Mouse (Mus musculus) liver, embryonic 15.5 days (tissue): ENCODE measurements around the gene Mettl7a3. TPM values are rescaled to one million over a fixed set of nuclear protein-coding genes. Genes with fewer than 3 reads are reported as not detected.
"Not testable (repeated sequence)": the region's sequence is repeated elsewhere in the genome, so short reads cannot be mapped to it uniquely, and the experiment has no call there.

Source experiments
- ATAC-seq: fragments of 200-750 bp; cut with Nextera tagmentation; 2 replicates; pipeline ENCODE4 v1.8.0; 2017; ENCODE audit warnings: moderate number of reproducible peaks, mild to moderate bottlenecking, moderate library complexity; ENCODE audit not compliant: insufficient read depth
- H3K27ac ChIP-seq: fragments of 300-500 bp; sonication (generic); replicated peaks from 2 replicates; pipeline ENCODE4 v1.5.1; 2015; ENCODE audit warnings: mild to moderate bottlenecking, inconsistent platforms
- H3K27me3 ChIP-seq: fragments of 300-500 bp; sonication (generic); 2 replicates; pipeline ENCODE4 v1.6.1; 2015; ENCODE audit warnings: mild to moderate bottlenecking, inconsistent platforms
- H3K36me3 ChIP-seq: fragments of 300-500 bp; sonication (generic); replicated peaks from 2 replicates; pipeline ENCODE4 v1.6.1; 2015; ENCODE audit warnings: moderate library complexity, mild to moderate bottlenecking, inconsistent platforms
- H3K4me1 ChIP-seq: fragments of 300-500 bp; sonication (generic); replicated peaks from 2 replicates; pipeline ENCODE4 v1.6.1; 2015; ENCODE audit warnings: inconsistent platforms
- H3K4me2 ChIP-seq: fragments of 300-500 bp; sonication (generic); 2 replicates; pipeline ENCODE4 v1.6.1; 2015; ENCODE audit warnings: moderate library complexity, mild to moderate bottlenecking, inconsistent platforms
- H3K4me3 ChIP-seq: fragments of 300-500 bp; sonication (generic); replicated peaks from 2 replicates; pipeline ENCODE4 v1.5.1; 2015; ENCODE audit warnings: mild to moderate bottlenecking, inconsistent platforms
- H3K9ac ChIP-seq: fragments of 300-500 bp; sonication (generic); 2 replicates; pipeline ENCODE4 v1.6.1; 2015; ENCODE audit warnings: moderate library complexity, mild to moderate bottlenecking, inconsistent platforms
- H3K9me3 ChIP-seq: fragments of 300-500 bp; sonication (generic); replicated peaks from 2 replicates; pipeline ENCODE4 v1.6.1; 2016; ENCODE audit warnings: inconsistent platforms
- WGBS: fragments of 180-500 bp; shearing (Covaris S2); methylation state at CpG from one replicate; pipeline ENCODE4 v1.1.7; 2015; ENCODE audit warnings: mixed read lengths; ENCODE audit not compliant: insufficient replicate concordance; 5-methylcytosine and 5-hydroxymethylcytosine counted together
- polyA plus RNA-seq: library from polyadenylated mRNA; unstranded; fragments of >200 nt; fragmentation: Nextera tagmentation; extraction: Ambion mirVana; gene quantifications from 2 replicates; pipeline ENCODE4 v1.2.1, GENCODE M21; 2015

Mettl7a3 gene
- polyA plus RNA-seq, 1 experiment from 2014 or later = not detected

DNA sequence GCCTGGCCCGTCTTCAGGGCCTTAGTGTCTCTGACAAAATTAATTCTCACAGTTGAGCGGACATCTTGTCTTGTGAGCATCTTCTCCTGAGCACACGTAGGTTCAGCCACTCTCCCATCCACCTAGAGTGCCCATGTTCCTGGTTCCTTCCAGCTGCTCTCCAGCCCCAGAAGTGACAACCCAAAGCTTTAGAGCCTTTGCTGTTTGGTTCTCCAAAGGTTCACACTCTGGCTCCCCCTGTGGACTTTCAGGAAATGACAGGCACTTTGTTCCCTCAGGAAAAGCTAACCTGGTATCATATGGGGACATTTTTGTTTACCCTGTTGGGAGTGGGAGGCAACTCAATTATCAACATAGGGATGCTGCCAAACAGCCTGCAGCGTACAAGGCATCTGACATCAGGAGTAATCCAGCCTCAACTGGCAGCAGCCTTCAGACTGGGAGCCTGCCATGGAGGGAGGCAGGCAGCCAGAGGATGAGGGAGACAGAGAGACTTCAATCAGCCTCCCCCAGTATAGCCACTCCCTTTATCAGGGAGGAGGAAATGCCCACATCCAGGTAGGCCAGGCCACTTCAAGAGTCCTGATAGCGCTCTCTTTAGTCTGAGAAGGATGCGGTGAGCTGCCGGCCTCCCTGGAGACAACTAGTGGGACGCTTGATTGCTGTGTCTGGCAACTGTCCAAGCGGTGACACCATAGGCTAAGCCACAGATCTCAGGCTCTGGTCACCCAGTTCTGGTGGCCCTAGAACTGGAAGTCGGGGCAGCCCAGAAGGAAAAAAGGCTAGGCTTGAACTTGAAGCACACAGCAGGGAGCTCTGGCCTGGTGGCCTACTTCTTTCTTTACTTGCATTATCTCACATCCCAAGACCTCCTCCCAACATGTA, 2.4 kb upstream of the Mettl7a3 start:
- H3K36me3 ChIP-seq, H3K9me3 ChIP-seq, H3K4me1 ChIP-seq, H3K4me2 ChIP-seq, H3K27me3 ChIP-seq, H3K4me3 ChIP-seq, ATAC-seq, H3K9ac ChIP-seq, H3K27ac ChIP-seq: not testable (repeated sequence)
- WGBS = 43% methylated on average over 3 of the region's 10 CpGs

DNA sequence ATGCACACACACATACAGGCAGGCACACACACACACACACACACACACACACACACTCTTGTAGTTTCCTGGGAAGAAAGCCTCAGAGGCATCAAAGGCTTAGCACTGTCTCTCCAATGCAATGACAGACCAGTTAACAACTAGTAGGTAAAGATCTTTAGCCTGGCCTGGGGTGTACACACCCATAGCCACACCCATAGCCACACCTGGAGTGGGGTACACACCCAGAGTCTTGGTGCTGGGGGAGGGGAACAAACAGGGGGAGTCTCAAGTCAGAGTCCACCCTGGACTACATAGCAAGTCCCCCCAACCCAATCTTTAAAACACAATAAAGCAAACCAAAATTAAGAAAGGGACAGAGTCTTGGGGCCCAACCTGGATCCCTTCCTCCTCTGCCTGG, 2.6 kb downstream of the Mettl7a3 start:
- not testable (repeated sequence) for H3K4me2 ChIP-seq, H3K27me3 ChIP-seq, H3K4me3 ChIP-seq, H3K9me3 ChIP-seq, H3K4me1 ChIP-seq, H3K9ac ChIP-seq, H3K36me3 ChIP-seq, H3K27ac ChIP-seq
- peak; percentile 65 for ATAC-seq

- not testable (repeated sequence) for H3K4me3 ChIP-seq, H3K27me3 ChIP-seq, H3K4me1 ChIP-seq, H3K36me3 ChIP-seq, H3K4me2 ChIP-seq, H3K9me3 ChIP-seq, H3K27ac ChIP-seq, H3K9ac ChIP-seq
- peak; percentile 53 for ATAC-seq
- 22% methylated on average over 10 of the region's 10 CpGs for WGBS
Measured at GRCm38 (mm10) chr15:100337847-100338246, 3.1 kb downstream of the Mettl7a3 start.

DNA sequence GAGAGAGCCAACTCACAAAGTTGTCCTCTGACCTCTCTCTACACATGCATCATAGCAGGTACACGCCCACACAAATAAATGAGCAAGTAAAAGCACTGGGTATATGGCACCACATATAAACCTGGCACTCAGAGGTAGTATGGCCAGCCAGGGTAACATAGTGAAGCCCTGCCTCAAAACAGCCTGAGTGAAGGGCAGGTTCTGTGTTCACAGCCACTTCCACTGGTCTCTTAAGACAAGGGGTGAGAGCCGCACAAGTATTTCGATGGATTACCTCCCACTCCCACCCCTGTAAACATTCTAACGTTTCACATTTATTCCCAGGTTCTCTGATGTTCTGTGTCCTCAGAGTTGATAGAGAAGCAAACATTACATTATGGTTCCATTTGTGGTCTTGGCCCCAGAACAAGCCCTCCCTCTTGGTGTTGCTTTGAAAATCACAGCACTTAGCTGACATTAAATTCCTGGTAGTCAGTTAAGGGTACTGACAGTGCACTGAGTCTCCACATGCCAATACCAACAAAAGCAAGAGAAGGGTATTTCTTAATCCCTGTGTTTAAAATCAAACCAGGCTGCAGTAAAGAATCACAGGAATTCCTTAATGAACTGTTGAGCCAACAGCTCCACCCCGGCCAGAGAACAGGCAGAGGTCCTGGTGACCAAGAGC, 6.7 kb downstream of the Mettl7a3 start:
- H3K27ac ChIP-seq, H3K4me1 ChIP-seq, H3K36me3 ChIP-seq, H3K27me3 ChIP-seq, H3K9ac ChIP-seq, H3K4me2 ChIP-seq, ATAC-seq, H3K4me3 ChIP-seq, H3K9me3 ChIP-seq: not testable (repeated sequence)
- WGBS = 64% methylated on average over 5 of the region's 5 CpGs

GRCm38 (mm10) chr15:100345484-100345883, 10.8 kb downstream of the Mettl7a3 start:
- H3K36me3 ChIP-seq = no peaks in the 10 kb centered on the region
- ATAC-seq = no peak
- 0 out of 2 replicates have a peak, but pooled peaks cover 6% of the 10 kb centered on the region for H3K4me1 ChIP-seq
- no peaks in the 10 kb centered on the region for H3K27me3 ChIP-seq
- H3K9me3 ChIP-seq = no peaks in the 10 kb centered on the region
- no peak overlapping the region for H3K9ac ChIP-seq
- no peak overlapping the region for H3K27ac ChIP-seq
- no peak overlapping the region for H3K4me3 ChIP-seq
- H3K4me2 ChIP-seq = no peak overlapping the region

DNA sequence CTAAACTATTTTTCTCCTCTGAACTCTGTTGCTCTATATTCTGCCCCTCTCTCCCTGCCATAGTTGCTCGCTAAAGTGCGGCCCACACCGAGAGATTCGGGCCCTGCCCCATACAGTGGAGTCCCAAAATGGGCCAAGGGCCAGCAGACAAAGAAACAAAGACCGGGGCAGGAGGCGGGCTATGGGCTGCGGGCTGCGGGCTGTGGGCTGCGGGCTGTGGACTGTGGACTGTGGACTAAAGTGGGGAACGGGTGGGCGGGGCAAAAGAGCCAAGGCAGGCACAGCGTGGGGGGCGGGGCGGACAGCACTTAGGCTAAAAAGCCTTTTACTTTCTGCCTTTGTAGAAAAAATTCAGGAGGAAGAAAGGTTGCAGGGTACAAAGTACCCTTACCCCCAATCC, 12.0 kb downstream of the Mettl7a3 start:
- Histone ChIP-seq H3K9me3 (no peaks in the 10 kb centered on the region), H3K36me3 (no peaks in the 10 kb centered on the region), H3K9ac (no peak overlapping the region), H3K27me3 (0 out of 2 replicates have a peak, but pooled peaks cover under 1% of the 10 kb centered on the region), H3K4me2 (no peak overlapping the region), H3K4me1 (0 out of 2 replicates have a peak, but pooled peaks cover 6% of the 10 kb centered on the region), H3K4me3 (no peak overlapping the region), H3K27ac (peak overlapping the region; percentile 39; the same call in 1 of the 2 replicates)
- ATAC-seq = peak; percentile 71
- 50% methylated on average over 14 of the region's 14 CpGs for WGBS

GRCm38 (mm10) chr15:100349496-100349895, 14.8 kb downstream of the Mettl7a3 start:
- H3K9me3 ChIP-seq = no peaks in the 10 kb centered on the region
- WGBS = 48% methylated on average over 2 of the region's 2 CpGs
- H3K27ac ChIP-seq = no peak overlapping the region
- no peak overlapping the region for H3K4me3 ChIP-seq
- H3K9ac ChIP-seq = no peak overlapping the region
- no peaks in the 10 kb centered on the region for H3K36me3 ChIP-seq
- H3K4me1 ChIP-seq = 0 out of 2 replicates have a peak, but pooled peaks cover 6% of the 10 kb centered on the region
- no peak overlapping the region for H3K4me2 ChIP-seq
- 0 out of 2 replicates have a peak, but pooled peaks cover 2% of the 10 kb centered on the region for H3K27me3 ChIP-seq
- ATAC-seq = no peak

DNA sequence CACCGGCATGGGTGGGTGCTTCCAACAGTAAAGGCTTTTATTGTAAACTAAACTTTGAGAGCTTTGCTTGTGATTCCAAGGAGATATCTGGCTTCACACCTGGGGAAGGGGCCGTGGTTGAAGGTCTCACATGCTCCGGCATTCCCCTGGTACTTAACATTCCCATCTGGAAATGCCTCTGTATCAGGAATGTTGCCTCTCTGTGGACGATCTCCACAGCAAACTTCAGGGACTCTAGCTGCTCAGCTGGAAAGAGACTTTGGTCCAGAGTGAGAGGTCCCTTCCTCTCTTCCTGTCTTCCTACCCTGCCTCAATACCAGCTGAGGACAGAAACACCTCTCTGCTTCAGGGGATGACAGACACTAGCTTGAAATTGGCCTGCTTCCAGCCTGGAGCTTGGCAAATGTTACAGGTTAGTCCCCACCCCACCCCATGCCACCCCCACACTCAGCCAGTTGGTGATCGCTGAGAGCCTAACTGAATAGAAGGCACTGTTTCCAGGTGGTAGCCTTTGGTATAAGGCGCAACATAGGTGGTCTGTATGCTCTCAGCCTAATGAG, 16.9 kb downstream of the Mettl7a3 start:
- Histone ChIP-seq H3K27ac (no peak overlapping the region), H3K4me1 (0 out of 2 replicates have a peak, but pooled peaks cover 6% of the 10 kb centered on the region), H3K27me3 (0 out of 2 replicates have a peak, but pooled peaks cover 2% of the 10 kb centered on the region), H3K9me3 (no peaks in the 10 kb centered on the region), H3K4me2 (no peak overlapping the region), H3K9ac (no peak overlapping the region), H3K36me3 (no peaks in the 10 kb centered on the region), H3K4me3 (no peak overlapping the region)
- no peak for ATAC-seq
- WGBS = 51% methylated on average over 6 of the region's 6 CpGs

GRCm38 (mm10) chr15:100352711-100353250, 18.1 kb downstream of the Mettl7a3 start, which contains the start of the genes Methig1 and Mettl7a2:
Gene Methig1 (plus strand): TSS chr15:100353149.
Gene Mettl7a2 (plus strand): TSS chr15:100353200.
- Histone ChIP-seq H3K4me1 (0 out of 2 replicates have a peak, but pooled peaks cover 6% of the 10 kb centered on the region), H3K9ac (no peak within 1 kb of the TSS), H3K27me3 (0 out of 2 replicates have a peak, but pooled peaks cover 2% of the 10 kb centered on the region), H3K4me2 (no peak within 1 kb of the TSS), H3K9me3 (no peaks in the 10 kb centered on the region), H3K27ac (no peak within 1 kb of the TSS), H3K4me3 (no peak within 1 kb of the TSS), H3K36me3 (no peaks in the 10 kb centered on the region)
- WGBS = 71% methylated on average over 10 of the region's 10 CpGs
- no peak for ATAC-seq

GRCm38 (mm10) chr15:100353399-100353798, 18.7 kb downstream of the Mettl7a3 start:
- not testable (repeated sequence) for H3K4me2 ChIP-seq, H3K27ac ChIP-seq, H3K4me1 ChIP-seq, H3K4me3 ChIP-seq, H3K36me3 ChIP-seq, H3K27me3 ChIP-seq, H3K9me3 ChIP-seq, ATAC-seq, H3K9ac ChIP-seq
- 77% methylated on average over 22 of the region's 22 CpGs for WGBS

GRCm38 (mm10) chr15:100355876-100356275, 21.1 kb downstream of the Mettl7a3 start:
- no peak overlapping the region for H3K9ac ChIP-seq
- H3K4me1 ChIP-seq = no peaks in the 10 kb centered on the region
- no peaks in the 10 kb centered on the region for H3K36me3 ChIP-seq
- ATAC-seq = no peak
- no peaks in the 10 kb centered on the region for H3K9me3 ChIP-seq
- no peak overlapping the region for H3K27ac ChIP-seq
- H3K27me3 ChIP-seq = 0 out of 2 replicates have a peak, but pooled peaks cover 2% of the 10 kb centered on the region
- 53% methylated on average over 5 of the region's 5 CpGs for WGBS
- no peak overlapping the region for H3K4me3 ChIP-seq
- no peak overlapping the region for H3K4me2 ChIP-seq
